Mouse (Mus musculus) embryonic fibroblast, embryonic 13.5 days (primary cell): ENCODE measurements around the gene Rbpj.

Experiments
- CTCF ChIP-seq: IDR thresholded peaks from 2 replicates; pipeline ENCODE4 v1.5.1; 2011; ENCODE audit warnings: mild to moderate bottlenecking, control low read depth, low read length, moderate library complexity, borderline replicate concordance; ENCODE audit not compliant: insufficient read depth
- POLR2A ChIP-seq: IDR thresholded peaks from 2 replicates; pipeline ENCODE4 v1.6.1; 2011; ENCODE audit warnings: low read depth, mild to moderate bottlenecking, control low read depth, low read length, moderate library complexity

DNA sequence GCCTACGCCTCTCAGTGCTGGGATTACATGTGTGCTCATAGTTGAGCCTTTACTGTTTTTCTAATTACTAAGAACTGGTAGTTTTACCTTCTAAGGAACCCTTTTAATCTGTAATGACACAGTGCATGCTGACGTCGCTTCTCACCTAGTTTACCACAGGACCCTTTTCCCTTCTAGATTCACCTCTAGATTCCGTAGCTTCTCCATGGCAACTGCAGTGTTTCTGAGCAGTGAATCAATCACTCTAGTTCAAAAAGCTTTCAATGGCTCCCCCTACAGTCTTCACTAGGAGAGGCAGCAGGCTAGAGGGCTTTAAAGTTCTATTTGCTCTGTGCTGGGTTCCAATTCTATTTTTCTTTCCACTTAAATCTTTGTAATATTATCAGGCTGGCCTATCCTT is 128.3 kb downstream of the Rbpj start:
- TF ChIP-seq POLR2A (no peak), CTCF (no peak)
